Mouse (Mus musculus) bone marrow, adult 2 months (tissue): ENCODE measurements around the gene Il18. TPM values are rescaled to one million over a fixed set of nuclear protein-coding genes. Genes with fewer than 3 reads are reported as not detected.

Experiments used
- H3K27ac ChIP-seq: fragments of 200-500 bp; 2 replicates; pipeline ENCODE4 v1.5.1; 2012; ENCODE audit warnings: low read depth, mild to moderate bottlenecking, control low read depth, inconsistent platforms, low read length; ENCODE audit not compliant: control insufficient read depth, poor library complexity, insufficient read depth
- H3K4me1 ChIP-seq: fragments of 200-500 bp; 2 replicates; pipeline ENCODE4 v1.6.1; 2011; ENCODE audit warnings: low read length; ENCODE audit not compliant: control insufficient read depth, insufficient read depth
- H3K4me3 ChIP-seq: fragments of 200-500 bp; replicated peaks from 2 replicates; pipeline ENCODE3; 2011; ENCODE audit warnings: mild to moderate bottlenecking, low read depth, low read length, control low read depth; ENCODE audit not compliant: control insufficient read depth
- CTCF ChIP-seq: fragments of 200-500 bp; IDR thresholded peaks from 2 replicates; pipeline ENCODE4 v1.5.1; 2011; ENCODE audit warnings: low read length, control low read depth; ENCODE audit not compliant: control insufficient read depth, insufficient read depth
- POLR2A ChIP-seq: fragments of 200-500 bp; IDR thresholded peaks from 2 replicates; pipeline ENCODE4 v1.6.1; 2011; ENCODE audit warnings: low read depth, mild to moderate bottlenecking, control low read depth, low read length, borderline replicate concordance; ENCODE audit not compliant: control insufficient read depth
- WGBS: fragments of 180-500 bp; shearing (Covaris S2); methylation state at CpG from one replicate; pipeline ENCODE4 v1.1.7; 2018; 5-methylcytosine and 5-hydroxymethylcytosine counted together
- polyA plus RNA-seq: library from polyadenylated mRNA; stranded (reverse); fragments of >200 nt; gene quantifications from 2 replicates; pipeline ENCODE4 v1.2.4, GENCODE M21; 2011; ENCODE audit warnings: low replicate concordance; ENCODE audit not compliant: missing spikeins, insufficient read depth, insufficient read length

The Il18 gene
- polyA plus RNA-seq, 1 experiment, result 18.4 TPM

GRCm38 (mm10) chr9:50561145-50561917 is 6.7 kb downstream of the Il18 start, which contains the start of gene Tex12:
TSS of gene Tex12 (minus strand) at chr9:50561325.
- TF ChIP-seq POLR2A, result no peak
- Histone ChIP-seq H3K27ac (no peak within 1 kb of the TSS), H3K4me1 (no peaks in the 10 kb centered on the region), H3K4me3 (no peak within 1 kb of the TSS)
- WGBS, result 92% methylated on average over 38 of the region's 38 CpGs

GRCm38 (mm10) chr9:50561918-50562360 is 7.3 kb downstream of the Il18 start:
- TF ChIP-seq POLR2A (no peak), CTCF (no peak)
- H3K4me1 ChIP-seq, result no peaks in the 10 kb centered on the region
- WGBS, result 80% methylated on average over 2 of the region's 2 CpGs
- no peak overlapping the region for H3K27ac ChIP-seq
- H3K4me3 ChIP-seq, result no peak overlapping the region

DNA sequence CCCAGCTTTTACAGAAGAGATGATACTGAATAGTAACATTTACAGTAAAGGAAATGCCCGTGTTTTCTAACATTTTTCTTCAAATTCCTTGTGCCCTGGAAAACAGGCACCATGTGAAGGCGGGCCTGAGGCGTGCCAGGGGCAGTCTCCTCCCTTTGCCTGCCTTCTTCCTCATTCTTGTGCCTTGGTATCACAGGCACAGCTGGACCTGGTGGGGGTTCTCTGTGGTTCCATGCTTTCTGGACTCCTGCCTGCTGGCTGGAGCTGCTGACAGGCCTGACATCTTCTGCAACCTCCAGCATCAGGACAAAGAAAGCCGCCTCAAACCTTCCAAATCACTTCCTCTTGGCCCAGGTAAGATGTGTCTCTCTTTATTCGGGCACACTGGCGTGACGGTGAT is 10.5 kb downstream of the Il18 start:
- Histone ChIP-seq H3K4me1 (no peaks in the 10 kb centered on the region), H3K4me3 (no peak overlapping the region)

DNA sequence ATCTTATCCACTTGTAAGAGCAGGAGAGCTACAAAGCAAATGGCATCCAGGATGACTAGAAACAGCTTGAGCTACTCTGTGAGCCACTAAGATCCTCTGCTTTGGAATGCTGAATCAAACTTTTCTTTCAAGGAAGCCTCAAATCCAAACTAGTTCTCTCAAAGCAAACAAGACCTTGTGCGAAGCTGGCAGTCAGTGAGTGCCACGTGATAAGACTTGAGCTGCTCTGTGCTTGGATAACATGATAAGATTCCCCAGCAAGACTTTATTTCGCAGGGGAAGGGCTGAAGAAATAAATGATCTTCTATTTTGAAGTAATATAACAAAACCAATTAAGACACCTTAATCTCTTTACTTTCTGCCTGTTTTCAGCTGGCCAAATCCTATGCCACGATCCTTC is 11.3 kb downstream of the Il18 start:
- TF ChIP-seq POLR2A, result no peak
- TF ChIP-seq CTCF, result no peak
- 67% methylated on average over 4 of the region's 4 CpGs for WGBS
- no peak overlapping the region for H3K27ac ChIP-seq
- no peaks in the 10 kb centered on the region for H3K4me1 ChIP-seq
- H3K4me3 ChIP-seq, result no peak overlapping the region

More for the DNA sequence above, 10.5 kb downstream of the Il18 start:
- TF ChIP-seq CTCF (no peak), POLR2A (no peak)
- H3K27ac ChIP-seq, result no peak overlapping the region
- 62% methylated on average over 7 of the region's 7 CpGs for whole genome bisulfite sequencing

- WGBS, result 34% methylated on average over 4 of the region's 4 CpGs
- Histone ChIP-seq H3K4me3 (no peak overlapping the region), H3K27ac (no peak overlapping the region), H3K4me1 (no peaks in the 10 kb centered on the region)
- TF ChIP-seq POLR2A (no peak), CTCF (no peak)
Observed at GRCm38 (mm10) chr9:50567372-50567771, 12.7 kb downstream of the Il18 start.

GRCm38 (mm10) chr9:50567881-50568280 is 13.3 kb downstream of the Il18 start:
- 85% methylated on average over 2 of the region's 2 CpGs for WGBS
- TF ChIP-seq POLR2A (no peak), CTCF (no peak)
- H3K27ac ChIP-seq, result no peak overlapping the region

DNA sequence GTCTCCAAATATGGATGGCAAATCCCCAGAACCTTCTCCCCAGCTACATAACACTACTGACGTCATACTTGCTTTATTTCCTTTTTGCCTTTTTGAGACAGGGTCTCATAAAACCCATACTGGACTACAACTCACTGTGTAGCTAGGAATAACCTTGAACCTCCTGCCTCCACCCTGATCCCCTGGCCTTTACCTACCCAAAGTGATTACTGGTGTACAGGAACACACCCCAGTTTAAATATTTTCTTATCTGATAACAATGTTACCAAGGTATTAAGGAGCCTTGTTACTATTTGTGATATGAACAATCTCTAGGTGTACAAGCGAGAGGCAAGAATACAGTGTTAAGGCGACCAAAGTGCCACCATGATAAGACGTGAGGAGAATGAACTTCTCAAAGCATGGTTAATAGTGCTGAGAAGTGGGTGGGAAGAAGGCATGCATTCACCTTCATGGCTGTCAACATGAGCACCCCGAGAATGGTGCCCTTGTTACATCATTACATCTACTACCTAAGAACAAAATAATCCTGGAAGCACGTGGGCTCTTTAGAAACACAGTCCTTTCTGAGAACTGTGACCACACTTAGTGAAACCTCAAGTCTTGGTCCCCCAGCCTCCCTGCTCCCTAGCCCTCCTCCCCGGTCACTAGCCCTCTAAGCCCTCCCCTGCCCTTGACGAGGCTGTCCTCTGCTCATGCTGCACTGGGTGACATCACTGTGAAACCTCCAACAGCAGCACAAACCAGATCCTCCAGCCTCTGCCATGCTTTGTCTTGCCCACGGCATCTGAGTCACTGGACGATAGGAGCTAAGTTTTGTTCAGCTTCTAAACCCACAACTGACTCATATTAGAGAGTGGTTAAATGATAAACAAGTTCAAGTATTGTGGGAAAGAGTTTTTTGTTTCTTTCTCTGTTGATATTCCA is 15.2 kb downstream of the Il18 start:
- WGBS, result 77% methylated on average over 10 of the region's 10 CpGs
- Histone ChIP-seq H3K4me3 (no peak overlapping the region), H3K27ac (no peak overlapping the region), H3K4me1 (no peaks in the 10 kb centered on the region)
- TF ChIP-seq CTCF (no peak), POLR2A (no peak)

More at GRCm38 (mm10) chr9:50567881-50568280, 13.3 kb downstream of the Il18 start:
- Histone ChIP-seq H3K4me1 (no peaks in the 10 kb centered on the region), H3K4me3 (no peak overlapping the region)

- TF ChIP-seq CTCF, result no peak
- no peak for TF ChIP-seq POLR2A
- no peaks in the 10 kb centered on the region for H3K4me1 ChIP-seq
- no peak overlapping the region for H3K4me3 ChIP-seq
- WGBS, result 82% methylated on average over 4 of the region's 4 CpGs
- no peak overlapping the region for H3K27ac ChIP-seq
Observed at GRCm38 (mm10) chr9:50580370-50580769, 25.7 kb downstream of the Il18 start.
